Mouse (Mus musculus) right cerebral cortex, postnatal 25 days (tissue): ENCODE results near the gene Adap1.
A peak's percentile ranks its signal among the peaks of the same experiment; 100 is the strongest.

ENCODE experiments used
- DNase-seq: peaks from one replicate; pipeline ENCODE4 v3.0.0; 2022

The Adap1 gene

DNA sequence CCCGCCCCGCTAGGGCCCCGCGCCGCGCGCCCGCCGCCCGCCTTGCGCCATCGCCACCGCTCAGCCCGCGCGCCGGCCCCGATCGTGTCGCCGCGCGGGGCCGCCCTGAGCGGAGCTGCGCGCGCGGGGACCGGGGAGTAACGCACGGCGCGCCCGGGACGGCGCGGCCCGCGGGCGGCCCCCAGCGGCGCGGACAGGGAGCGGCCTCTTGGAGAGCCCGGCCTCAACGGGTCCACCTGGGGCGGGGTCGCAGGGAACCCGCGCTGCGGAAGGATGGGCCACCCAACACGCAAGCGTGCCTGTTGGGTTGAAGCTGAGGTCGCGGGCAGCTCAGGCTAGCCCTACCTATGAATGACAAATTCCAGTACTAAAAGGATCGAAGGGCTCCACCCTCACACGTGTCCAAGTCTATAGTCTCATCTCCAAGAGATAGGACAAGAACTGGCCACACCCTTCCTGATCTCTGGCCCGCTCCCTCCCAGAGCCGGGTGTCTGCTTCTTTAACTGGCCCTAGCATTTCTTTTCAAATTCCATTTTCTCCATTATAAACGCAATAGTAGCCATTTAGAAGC is at the start of gene Adap1:
Gene Adap1, minus strand, starts transcription at position 228 of the 572 bp plus-strand sequence.
- DNase-seq, result peak; percentile 77

DNA sequence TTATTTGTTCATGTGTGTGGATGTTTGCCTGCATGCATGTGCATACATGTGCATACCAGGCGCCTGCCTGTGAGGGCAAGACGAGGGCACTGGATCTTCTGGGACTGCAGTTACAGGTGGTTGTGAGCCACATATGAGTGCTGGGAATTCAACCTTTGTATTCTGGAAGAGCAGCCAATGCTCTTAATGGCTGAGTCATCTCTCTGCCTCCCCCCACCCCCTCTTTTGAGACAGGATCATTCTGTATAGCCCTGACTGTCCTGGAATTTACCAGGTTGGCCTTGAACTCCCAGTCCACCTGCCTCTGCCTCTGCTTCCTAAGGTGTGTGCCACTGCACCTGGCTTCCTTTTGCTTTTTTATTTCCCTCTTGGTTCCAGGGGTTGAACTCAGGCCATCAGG is 49.4 kb upstream of the Adap1 start:
- DNase-seq, result no peak

DNA sequence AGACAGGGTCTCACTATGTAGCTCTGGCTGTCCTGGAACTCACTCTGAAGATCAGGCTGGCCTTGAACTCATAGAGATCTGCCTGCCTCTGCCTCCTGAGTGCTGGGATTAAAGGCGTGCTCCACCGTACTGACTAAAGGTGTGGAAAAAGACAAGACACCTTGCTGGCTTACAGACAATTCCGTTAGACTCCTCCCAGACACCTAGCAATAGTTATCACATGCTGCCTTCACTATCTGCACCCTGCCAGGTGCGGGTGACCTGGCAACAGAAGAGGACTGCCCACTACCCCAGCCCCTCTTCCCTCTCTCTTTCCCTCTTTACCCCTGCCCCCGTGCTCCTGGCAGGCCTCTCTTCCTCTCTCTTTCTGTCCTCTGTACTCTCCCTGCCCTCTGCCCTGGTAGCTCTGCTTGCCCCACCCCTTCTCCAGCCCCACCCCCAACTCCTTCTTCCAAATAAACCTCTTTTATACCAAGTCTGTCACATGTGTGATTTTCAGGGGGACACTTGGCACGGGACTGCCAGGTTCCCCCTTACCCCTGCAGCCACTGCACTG is 48.5 kb upstream of the Adap1 start:
- DNase-seq, result no peak

DNA sequence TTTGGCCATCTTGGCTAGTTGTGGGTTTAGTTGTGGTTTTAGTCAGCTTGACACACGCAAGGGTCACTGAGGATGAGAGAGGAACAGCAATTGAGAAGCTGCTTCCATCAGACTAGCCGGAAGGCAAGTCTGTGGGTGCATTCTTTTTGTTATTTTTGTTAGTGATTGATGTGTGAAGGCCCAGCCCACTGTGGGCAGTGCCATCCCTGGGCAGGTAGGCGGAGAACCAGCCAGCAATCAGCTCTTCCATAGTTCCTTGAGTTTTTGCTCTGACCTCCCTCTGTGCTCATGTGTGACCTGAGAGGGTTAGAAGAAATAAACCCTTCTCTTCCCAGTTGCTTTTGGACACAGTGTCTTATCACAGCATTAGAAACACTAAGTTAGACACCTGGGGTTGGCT is 47.7 kb upstream of the Adap1 start:
- no peak for DNase-seq

DNA sequence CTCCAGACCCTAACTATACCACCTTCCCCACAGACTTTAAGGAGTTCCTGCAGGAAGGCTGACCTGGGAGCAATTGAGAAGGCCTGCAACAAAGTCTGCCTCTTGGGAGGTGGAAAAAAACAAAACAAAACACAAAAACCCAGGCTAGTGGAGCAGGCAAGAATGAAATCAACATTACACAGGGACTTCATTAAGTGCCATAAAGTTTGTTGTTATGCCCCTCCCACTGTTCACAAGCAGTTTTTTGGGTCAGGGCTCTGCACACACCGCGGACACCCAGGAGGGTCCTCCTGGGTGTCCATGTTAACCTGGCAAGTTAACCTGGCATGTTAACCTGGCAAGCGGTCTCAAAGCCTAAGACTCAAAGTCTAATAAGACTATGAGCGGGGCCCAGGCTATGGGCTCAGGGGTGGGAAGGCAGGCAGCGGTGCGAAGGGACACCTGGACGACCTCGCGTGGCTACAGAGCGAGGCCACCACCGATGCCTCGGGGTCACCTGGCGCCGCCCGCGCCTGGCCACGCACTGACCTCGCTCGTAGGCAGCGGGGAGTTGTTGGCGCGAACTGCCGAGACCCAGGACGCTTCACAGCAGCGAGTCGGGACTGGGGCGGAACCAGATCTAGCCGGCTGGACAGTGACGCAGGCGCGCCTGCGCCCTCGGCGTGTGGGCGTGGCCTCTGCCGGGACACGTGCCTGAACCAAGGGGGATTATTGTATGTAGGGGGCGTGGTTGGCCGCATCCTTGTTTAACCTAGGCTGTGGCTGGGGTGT is 46.4 kb upstream of the Adap1 start:
- DNase-seq, result peak; percentile 88

DNA sequence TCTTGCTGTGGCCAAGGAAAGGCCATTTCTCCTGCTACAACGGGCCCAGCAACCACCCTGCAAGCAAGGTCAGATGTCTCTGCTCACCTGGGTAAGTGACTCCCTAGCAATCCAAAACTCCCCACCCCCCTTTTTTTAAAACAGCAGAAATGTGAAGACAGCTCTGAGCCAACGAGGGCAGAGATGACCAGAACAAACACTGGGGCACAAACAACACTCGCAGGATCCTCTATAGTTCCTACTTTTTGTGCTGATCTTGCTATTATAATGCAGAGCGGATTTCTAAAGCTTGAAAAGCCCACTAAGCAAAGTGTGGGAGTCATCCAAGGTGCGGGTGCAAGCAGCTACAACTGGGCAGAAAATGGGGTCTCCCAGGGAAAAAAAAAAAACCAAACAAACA is 45.7 kb upstream of the Adap1 start:
- no peak for DNase-seq

DNA sequence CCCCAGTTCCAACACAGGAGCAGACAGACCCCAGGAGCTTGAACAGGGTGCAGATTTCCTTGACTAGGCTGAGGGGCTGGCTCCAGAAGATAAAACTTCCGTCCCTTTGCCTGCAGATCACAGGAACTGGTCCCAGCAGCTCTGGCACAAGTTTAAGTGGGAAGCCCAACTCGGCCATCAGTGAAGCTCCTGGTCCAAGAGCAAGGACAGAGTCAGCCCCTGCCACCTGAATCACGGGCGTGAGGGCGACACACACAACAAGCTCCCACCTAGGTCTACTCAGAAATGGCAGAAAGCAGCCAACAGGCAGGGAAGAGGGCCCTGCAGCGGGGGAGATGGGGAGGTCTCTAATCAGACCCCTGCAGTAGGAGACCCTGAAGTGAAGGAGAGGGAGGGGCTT is 44.9 kb upstream of the Adap1 start:
- DNase-seq, result no peak

GRCm38 (mm10) chr5:139368638-139369320 is 43.4 kb upstream of the Adap1 start:
- no peak for DNase-seq

DNA sequence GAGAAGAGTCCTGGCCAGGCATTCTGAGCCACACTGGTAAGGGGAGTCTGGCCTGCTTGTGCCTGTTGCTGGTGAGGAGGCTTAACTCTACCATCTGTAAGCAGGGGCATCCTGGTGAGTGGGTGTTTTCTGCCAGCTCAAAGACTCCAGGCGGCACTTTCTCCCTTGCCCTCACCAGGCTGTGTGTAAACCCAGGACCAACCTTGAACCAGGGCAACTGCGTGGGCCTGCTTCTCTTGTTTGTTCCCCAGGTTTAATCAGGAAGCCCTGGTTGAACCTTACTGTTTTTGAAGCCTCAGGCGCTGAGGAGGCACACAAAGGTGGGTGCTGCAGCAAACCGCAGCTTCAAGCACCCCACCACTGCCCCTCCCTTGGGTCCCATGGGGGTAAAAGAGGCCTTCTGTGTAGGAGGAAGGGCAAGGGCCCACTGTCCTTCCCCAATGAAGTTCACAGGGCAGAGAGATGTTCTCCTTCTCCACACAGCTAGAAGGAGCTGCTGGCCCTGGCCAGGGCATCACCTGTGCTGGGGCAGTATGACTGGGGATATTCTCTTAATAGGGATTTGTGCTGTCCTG is 42.5 kb upstream of the Adap1 start:
- DNase-seq, result no peak

- no peak for DNase-seq
Measured at GRCm38 (mm10) chr5:139366484-139366883, 41.1 kb upstream of the Adap1 start.

DNA sequence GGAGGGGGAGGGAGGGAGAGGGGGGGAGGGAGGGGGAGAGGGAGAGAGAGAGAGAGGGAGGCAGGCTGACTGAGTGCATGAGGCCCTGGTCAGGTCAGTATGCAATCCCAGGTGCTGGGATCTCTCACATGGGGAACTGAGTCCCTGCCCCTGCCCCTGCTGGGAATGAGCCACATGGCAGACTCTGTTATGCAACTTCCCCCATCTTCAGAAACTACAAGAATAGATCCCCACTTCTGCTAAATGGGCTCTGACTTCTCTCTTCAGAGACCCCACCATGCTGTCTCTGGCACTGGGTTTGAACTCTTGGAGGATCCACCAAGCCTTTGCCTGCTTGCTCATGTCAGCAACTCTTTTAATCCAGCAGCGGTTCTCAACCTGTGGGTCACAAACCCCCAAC is 40.4 kb upstream of the Adap1 start:
- DNase-seq, result no peak

DNA sequence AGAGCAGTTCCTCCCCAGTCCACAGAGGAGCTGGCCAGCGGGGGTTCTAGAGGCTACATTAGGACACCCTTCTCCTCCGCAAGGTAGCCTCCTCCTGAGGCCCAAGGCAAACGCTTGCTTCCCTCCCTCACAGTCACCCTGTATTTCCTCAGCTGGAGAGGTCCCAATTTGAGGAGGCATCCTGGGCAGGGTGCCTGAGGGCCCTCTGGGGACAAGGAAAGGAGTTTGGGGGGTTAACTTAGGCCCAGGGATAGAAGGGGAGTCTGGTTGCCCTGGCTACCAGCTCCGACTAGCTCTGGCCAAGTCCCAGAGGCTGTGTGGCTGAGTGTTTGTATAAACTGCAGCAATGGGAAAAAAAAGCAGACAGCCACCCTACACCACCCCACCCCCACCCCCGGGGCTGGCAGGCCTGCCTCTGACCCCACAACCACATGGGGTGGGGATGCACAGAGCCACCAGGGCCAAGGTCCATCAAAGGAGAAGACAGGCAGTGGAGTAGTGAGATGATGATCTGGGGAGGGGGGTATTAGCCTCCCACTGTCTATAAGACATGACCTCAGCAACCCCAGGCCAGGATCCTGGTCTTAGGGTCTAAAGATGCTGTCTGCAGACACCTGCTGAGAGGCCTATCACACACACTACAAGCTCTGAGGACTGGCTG is 39.6 kb upstream of the Adap1 start:
- no peak for DNase-seq

- peak; percentile 83 for DNase-seq
Measured at GRCm38 (mm10) chr5:139364260-139364910, 39.0 kb upstream of the Adap1 start.

GRCm38 (mm10) chr5:139363858-139364257 is 38.4 kb upstream of the Adap1 start:
- no peak for DNase-seq

DNA sequence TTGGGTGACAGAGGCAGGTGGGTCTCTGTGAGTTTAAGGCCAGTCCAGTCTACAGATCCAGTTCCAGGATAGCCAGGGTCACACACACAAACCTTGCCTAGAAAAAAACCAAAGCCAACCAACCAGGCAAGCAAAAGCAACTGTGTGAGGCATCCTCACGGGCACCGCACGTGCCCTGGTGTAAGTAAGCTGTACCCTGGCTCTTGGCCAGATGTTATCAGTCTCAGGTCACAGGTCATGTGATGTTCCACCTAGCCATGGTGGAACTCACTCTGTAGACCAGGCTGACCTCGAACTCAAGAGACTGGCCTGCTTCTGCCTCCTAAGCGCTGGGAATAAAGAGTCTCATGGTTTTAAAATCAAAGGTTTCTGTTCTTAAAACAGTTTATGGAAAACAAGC is 33.8 kb upstream of the Adap1 start:
- DNase-seq, result no peak

DNA sequence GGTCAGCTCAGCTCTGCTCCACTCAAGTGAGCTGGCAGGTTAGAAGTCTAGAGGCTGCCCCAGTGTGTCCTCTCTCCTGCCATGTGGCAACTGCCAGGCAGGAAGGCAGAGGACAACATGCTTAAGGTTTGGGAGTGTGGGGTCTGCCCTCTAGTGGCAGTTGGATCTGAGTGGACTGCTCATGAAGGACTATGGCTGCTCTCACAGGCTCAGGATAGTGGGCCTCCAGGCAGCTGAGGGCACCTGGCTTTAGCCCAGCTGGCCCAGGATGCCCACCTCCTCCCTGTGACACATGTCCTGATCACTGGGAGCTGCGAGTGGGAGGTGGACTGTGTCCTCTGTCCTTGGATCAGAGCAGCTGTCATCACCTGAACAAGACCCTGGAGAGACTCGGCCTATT is 33.2 kb upstream of the Adap1 start:
- no peak for DNase-seq

DNA sequence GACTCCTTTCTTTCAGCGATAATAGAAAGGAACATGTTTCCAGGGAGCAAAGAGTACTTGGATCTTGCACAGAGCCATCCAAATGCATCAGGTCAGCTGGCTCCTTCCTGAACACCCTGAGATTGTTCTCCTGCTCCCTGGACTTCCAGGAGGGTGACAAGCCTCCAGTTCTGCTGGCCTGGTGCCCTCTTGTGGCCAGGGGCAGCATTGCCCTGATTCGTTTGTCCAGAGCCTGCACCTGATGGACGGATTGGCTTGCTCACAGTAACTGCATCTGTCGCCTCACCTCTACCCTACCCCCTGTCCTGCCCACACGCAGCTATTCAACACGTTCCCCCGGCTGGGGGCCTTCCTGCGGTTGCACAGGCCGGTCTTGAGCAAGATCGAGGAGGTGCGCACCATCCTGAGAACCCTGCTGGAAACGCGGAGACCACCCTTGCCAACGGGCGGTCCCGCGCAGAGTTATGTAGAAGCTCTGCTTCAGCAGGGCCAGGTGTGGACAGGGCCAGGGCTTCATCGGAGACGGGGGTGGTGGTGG is 29.9 kb upstream of the Adap1 start:
- peak; percentile 77 for DNase-seq

DNA sequence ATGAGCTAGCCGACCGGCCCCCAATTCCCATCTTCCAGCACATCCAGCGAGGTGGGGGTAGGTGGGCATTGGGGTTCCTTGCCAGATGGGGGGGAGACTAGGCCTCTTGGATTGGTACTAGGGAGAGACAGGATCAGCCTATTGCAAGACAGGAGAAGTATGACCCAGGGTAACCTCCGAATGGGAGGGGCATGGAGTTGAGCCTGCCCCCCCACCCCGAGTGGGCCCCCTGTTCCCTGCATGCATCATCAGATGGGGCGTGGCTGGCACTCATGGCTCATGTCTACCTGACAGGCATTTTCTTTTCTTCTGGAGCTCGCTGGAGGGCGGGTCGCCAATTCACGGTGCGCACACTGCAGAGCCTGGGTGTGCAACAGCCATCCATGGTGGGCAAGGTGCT is 28.5 kb upstream of the Adap1 start:
- DNase-seq, result no peak

DNA sequence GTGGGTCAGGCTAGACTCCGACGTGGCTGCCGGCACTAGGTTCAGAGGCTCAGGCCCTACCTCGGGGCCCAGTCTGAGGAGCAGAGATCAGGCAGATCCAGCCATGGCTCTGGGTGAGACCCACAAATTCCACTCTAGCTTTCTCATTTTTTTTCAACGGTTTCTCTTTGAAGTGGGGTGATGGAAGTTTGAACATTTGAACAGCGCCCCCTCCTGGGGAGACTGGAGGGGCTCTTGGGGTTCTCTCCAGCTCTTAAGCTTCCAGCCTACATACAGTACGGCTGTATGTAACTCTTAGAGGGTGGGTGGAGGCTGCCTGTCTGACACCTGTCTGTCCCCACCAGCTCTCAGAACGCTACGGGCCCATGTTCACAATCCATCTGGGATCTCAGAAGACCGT is 28.1 kb upstream of the Adap1 start:
- DNase-seq, result no peak

- DNase-seq, result no peak
Measured at GRCm38 (mm10) chr5:139352317-139352716, 26.9 kb upstream of the Adap1 start, which contains the start of gene Cyp2w1. TSS of gene Cyp2w1 (plus strand) at chr5:139352617.

DNA sequence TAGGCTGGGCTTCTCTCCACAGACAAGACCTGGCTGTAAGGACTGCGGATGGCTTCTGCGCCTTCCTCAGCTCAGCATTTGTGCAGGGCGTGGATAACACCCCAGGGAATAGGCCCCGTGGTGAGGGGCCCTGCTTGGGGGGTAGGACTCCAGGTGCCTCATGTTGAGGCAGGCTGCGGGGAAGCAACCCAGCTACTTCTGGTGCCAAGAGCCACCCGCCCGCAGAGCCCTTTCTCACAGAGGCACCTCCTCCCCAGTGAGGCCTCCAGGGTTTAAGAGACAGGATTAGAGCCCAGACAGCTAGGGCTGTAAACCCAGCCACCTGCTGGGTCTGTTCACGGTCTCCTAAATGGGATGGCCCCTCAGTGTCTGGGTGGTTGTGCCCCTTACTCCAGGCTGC is 26.2 kb upstream of the Adap1 start:
- DNase-seq, result no peak

DNA sequence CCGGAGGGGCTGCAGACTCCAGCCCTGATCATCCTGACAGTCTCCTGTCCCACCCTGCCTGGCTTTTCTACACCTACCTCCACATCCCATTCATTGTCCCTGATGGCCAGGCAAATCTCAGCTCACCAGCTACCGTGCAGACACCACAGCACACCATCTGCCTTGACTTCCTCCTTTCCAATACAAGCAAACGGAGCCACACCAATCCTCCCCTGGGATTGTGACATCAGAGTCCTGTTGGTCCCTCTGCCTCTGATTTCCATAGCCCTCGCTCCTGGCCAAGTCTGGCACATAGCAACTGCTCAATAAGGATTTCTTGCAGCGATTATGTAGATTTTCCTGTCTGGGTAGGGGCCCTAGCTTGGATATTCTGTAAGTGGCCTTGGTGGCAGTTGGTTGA is 25.7 kb upstream of the Adap1 start, which contains the start of gene Cox19:
Gene Cox19, minus strand, starts transcription at position 285 of the 400 bp plus-strand sequence.
- no peak for DNase-seq
